In genomic region chr6:148199729-148200128, GRCm38 (mm10) we compare ENCODE assay signal across 19 mouse cellular contexts. TPM values are rescaled to one million over a fixed set of nuclear protein-coding genes. Genes with fewer than 3 reads are reported as not detected.
DNase-seq lines count a peak whose midpoint lies in the region; ATAC-seq and TF ChIP-seq lines count a peak whose summit lies in the region.
"Had no signal": no experiment of that assay in that cellular context is flagged by ENCODE, and none has a peak within 500 bp of the region (broad histone marks: within the 10 kb centered on the region; RNA-seq: fewer than 3 reads in every experiment).

No protein-coding gene starts in this region.

- H3K27ac ChIP-seq in kidney, embryonic 15.5 days, result peak overlapping the region; percentile 56
- peak overlapping the region; percentile 74 for H3K27ac ChIP-seq in liver, postnatal 0 days (ENCODE audit: low read depth)
- H3K27ac ChIP-seq in liver, embryonic 11.5 days (ENCODE audit: low read depth, low read length), result no peak overlapping the region
- H3K27ac ChIP-seq in stomach, embryonic 15.5 days, result peak overlapping the region; percentile 74
- H3K27ac ChIP-seq in hindbrain, embryonic 12.5 days, result no peak overlapping the region
- H3K27ac ChIP-seq: embryonic facial prominence, embryonic 15.5 days; forebrain, embryonic 10.5 days; hindbrain, embryonic 10.5 days had no signal

- H3K4me2 ChIP-seq in kidney, embryonic 15.5 days, result no peak overlapping the region
- no peak overlapping the region for H3K4me2 ChIP-seq in liver, postnatal 0 days (ENCODE audit: low read depth, low read length)
- no peak overlapping the region for H3K4me2 ChIP-seq in liver, embryonic 11.5 days
- H3K4me2 ChIP-seq in stomach, embryonic 15.5 days, result no peak overlapping the region
- H3K4me2 ChIP-seq in hindbrain, embryonic 12.5 days (replicated peaks), result no peak overlapping the region
- H3K4me2 ChIP-seq: embryonic facial prominence, embryonic 15.5 days; heart, embryonic 12.5 days had no signal

- no peak overlapping the region for H3K9ac ChIP-seq in kidney, embryonic 15.5 days
- no peak overlapping the region for H3K9ac ChIP-seq in liver, postnatal 0 days (replicated peaks)
- no peak overlapping the region for H3K9ac ChIP-seq in liver, embryonic 11.5 days (ENCODE audit: low read depth, low read length)
- no peak overlapping the region for H3K9ac ChIP-seq in stomach, embryonic 15.5 days
- no peak overlapping the region for H3K9ac ChIP-seq in hindbrain, embryonic 12.5 days
- H3K9ac ChIP-seq: embryonic facial prominence, embryonic 15.5 days; heart, embryonic 12.5 days had no signal

- no peak for TF ChIP-seq EP300 in liver, postnatal 0 days (IDR thresholded peaks at IDR 0.05; ENCODE audit: low read depth)

- no peaks in the 10 kb centered on the region for H3K9me3 ChIP-seq in kidney, embryonic 15.5 days (replicated peaks)
- no peaks in the 10 kb centered on the region for H3K9me3 ChIP-seq in liver, postnatal 0 days (ENCODE audit: low read length)
- no peaks in the 10 kb centered on the region for H3K9me3 ChIP-seq in liver, embryonic 11.5 days (ENCODE audit: control insufficient read depth, low read length)
- no peaks in the 10 kb centered on the region for H3K9me3 ChIP-seq in stomach, embryonic 15.5 days
- no peaks in the 10 kb centered on the region for H3K9me3 ChIP-seq in hindbrain, embryonic 12.5 days (replicated peaks)
- H3K9me3 ChIP-seq: embryonic facial prominence, embryonic 15.5 days; forebrain, embryonic 10.5 days; heart, embryonic 12.5 days; hindbrain, embryonic 10.5 days had no signal

- no peak for ATAC-seq in kidney, embryonic 15.5 days (replicated peaks; ENCODE audit: low FRiP score)
- peak; percentile 78 for ATAC-seq in liver, postnatal 0 days
- ATAC-seq in liver, embryonic 11.5 days (replicated peaks; ENCODE audit: low FRiP score), result no peak
- 0 out of 2 replicates have a peak, but pooled peaks have one; percentile 22 for ATAC-seq in stomach, embryonic 15.5 days (ENCODE audit: insufficient read depth, low FRiP score, low read depth)
- no peak for ATAC-seq in hindbrain, embryonic 12.5 days (ENCODE audit: low FRiP score)
- ATAC-seq: forebrain, embryonic 14.5 days had no signal

- no peaks in the 10 kb centered on the region for H3K4me1 ChIP-seq in kidney, embryonic 15.5 days
- H3K4me1 ChIP-seq in liver, postnatal 0 days (ENCODE audit: insufficient read depth), result no peaks in the 10 kb centered on the region
- H3K4me1 ChIP-seq in liver, embryonic 11.5 days (replicated peaks; ENCODE audit: control insufficient read depth, insufficient read depth, low read length), result no peaks in the 10 kb centered on the region
- H3K4me1 ChIP-seq in stomach, embryonic 15.5 days, result no peaks in the 10 kb centered on the region
- H3K4me1 ChIP-seq in hindbrain, embryonic 12.5 days, result no peaks in the 10 kb centered on the region
- H3K4me1 ChIP-seq: embryonic facial prominence, embryonic 15.5 days; forebrain, embryonic 10.5 days; heart, embryonic 12.5 days; hindbrain, embryonic 10.5 days had no signal

- no peak overlapping the region for H3K4me3 ChIP-seq in kidney, embryonic 15.5 days (replicated peaks)
- H3K4me3 ChIP-seq in liver, postnatal 0 days (ENCODE audit: low read depth, low read length), result no peak overlapping the region
- H3K4me3 ChIP-seq in liver, embryonic 11.5 days (ENCODE audit: low read depth, low read length), result no peak overlapping the region
- no peak overlapping the region for H3K4me3 ChIP-seq in stomach, embryonic 15.5 days (replicated peaks)
- H3K4me3 ChIP-seq in hindbrain, embryonic 12.5 days, result no peak overlapping the region
- H3K4me3 ChIP-seq: embryonic facial prominence, embryonic 15.5 days; erythroblast, embryonic 14.5 days; forebrain, embryonic 10.5 days; heart, embryonic 12.5 days; hindbrain, embryonic 10.5 days had no signal

- TF ChIP-seq CTCF in liver, postnatal 0 days (IDR thresholded peaks at IDR 0.05; ENCODE audit: low read depth), result no peak

- WGBS in kidney, embryonic 15.5 days, result 81% methylated on average over 3 of the region's 3 CpGs
- WGBS in liver, postnatal 0 days (ENCODE audit: insufficient replicate concordance), result 78% methylated on average over 3 of the region's 3 CpGs
- 87% methylated on average over 3 of the region's 3 CpGs for WGBS in liver, embryonic 11.5 days
- 79% methylated on average over 3 of the region's 3 CpGs for WGBS in stomach, embryonic 15.5 days
- WGBS in hindbrain, embryonic 12.5 days, result 92% methylated on average over 3 of the region's 3 CpGs

- H3K27me3 ChIP-seq in kidney, embryonic 15.5 days, result no peaks in the 10 kb centered on the region
- H3K27me3 ChIP-seq in liver, postnatal 0 days (ENCODE audit: insufficient read depth, low read length), result no peaks in the 10 kb centered on the region
- H3K27me3 ChIP-seq in liver, embryonic 11.5 days (replicated peaks; ENCODE audit: control insufficient read depth, insufficient read depth, low read length), result no peaks in the 10 kb centered on the region
- no peaks in the 10 kb centered on the region for H3K27me3 ChIP-seq in stomach, embryonic 15.5 days (replicated peaks)
- no peaks in the 10 kb centered on the region for H3K27me3 ChIP-seq in hindbrain, embryonic 12.5 days
- H3K27me3 ChIP-seq: embryonic facial prominence, embryonic 15.5 days; heart, embryonic 12.5 days had no signal

- no peak for DNase-seq in kidney, adult 8-10 months
- no peak for DNase-seq in liver, postnatal 0 days
- DNase-seq in liver, embryonic 11.5 days (ENCODE audit: low spot score), result no peak
- no peak for DNase-seq in frontal cortex, postnatal 25 days (ENCODE audit: low spot score in 2 of 2)
- DNase-seq: adrenal gland, postnatal 10 days; cerebellum, adult 11 months; cerebellum, adult 8-10 months; cerebellum, postnatal 14 days; embryo, embryonic 11 days; gastrocnemius, postnatal 10 days had no signal

- peaks cover 73% of the 10 kb centered on the region for H3K36me3 ChIP-seq in kidney, embryonic 15.5 days
- peaks cover 47% of the 10 kb centered on the region for H3K36me3 ChIP-seq in liver, postnatal 0 days (replicated peaks; ENCODE audit: insufficient read depth, low read length)
- H3K36me3 ChIP-seq in liver, embryonic 11.5 days (ENCODE audit: control insufficient read depth, insufficient read depth, low read length), result peaks cover 18% of the 10 kb centered on the region; the same call in 1 of the 2 replicates
- peaks cover 17% of the 10 kb centered on the region for H3K36me3 ChIP-seq in stomach, embryonic 15.5 days
- H3K36me3 ChIP-seq in hindbrain, embryonic 12.5 days, result peaks cover 58% of the 10 kb centered on the region

RNA-seq across cellular contexts. Expression of gene Ergic2, which starts 12.4 kb away (rescaled TPM):
- 215 and 235 TPM in 2 replicates for polyA plus RNA-seq in kidney, embryonic 15.5 days (2015; fragmentation: Nextera tagmentation; extraction: Ambion mirVana)
- polyA plus RNA-seq in liver, postnatal 0 days (2015; fragmentation: Nextera tagmentation; extraction: Ambion mirVana), result 102 TPM in 2 replicates
- 156 and 172 TPM in 2 replicates for polyA plus RNA-seq in liver, embryonic 11.5 days (2014; fragmentation: Nextera tagmentation; extraction: Ambion mirVana)
- 217 and 218 TPM in 2 replicates for polyA plus RNA-seq in stomach, embryonic 15.5 days (2015; fragmentation: Nextera tagmentation; extraction: Ambion mirVana)
- 220 and 242 TPM in 2 replicates for polyA plus RNA-seq in hindbrain, embryonic 12.5 days (2016; fragmentation: Nextera tagmentation; extraction: Ambion mirVana)

Comparison
In these comparisons a context has a peak if more than half of its experiments do, and no peak if none do; other contexts are left out.
1. ATAC-seq: peak in liver, postnatal 0 days (single experiment) and stomach, embryonic 15.5 days (single experiment); none in kidney, embryonic 15.5 days (single experiment), liver, embryonic 11.5 days (single experiment) and hindbrain, embryonic 12.5 days (single experiment).
2. H3K27ac ChIP-seq: peak in kidney, embryonic 15.5 days (single experiment), liver, postnatal 0 days (single experiment) and stomach, embryonic 15.5 days (single experiment); none in liver, embryonic 11.5 days (single experiment) and hindbrain, embryonic 12.5 days (single experiment).